Mouse (Mus musculus) intestine, postnatal 0 days (tissue): ENCODE results near the gene 2900026A02Rik. TPM values are rescaled to one million over a fixed set of nuclear protein-coding genes. Genes with fewer than 3 reads are reported as not detected.

Experiments
- ATAC-seq: fragments of 200-750 bp; cut with Nextera tagmentation; 2 replicates; pipeline ENCODE4 v1.8.0; 2017; ENCODE audit warnings: mild to moderate bottlenecking, moderate TSS enrichment, moderate library complexity
- H3K27ac ChIP-seq: fragments of 300-500 bp; sonication (generic); 2 replicates; pipeline ENCODE4 v1.5.1; 2014; ENCODE audit warnings: mild to moderate bottlenecking, low read depth, low read length, moderate library complexity
- H3K27me3 ChIP-seq: fragments of 300-500 bp; sonication (generic); replicated peaks from 2 replicates; pipeline ENCODE4 v1.6.1; 2014; ENCODE audit warnings: low read length, mixed read lengths; ENCODE audit not compliant: control insufficient read depth, insufficient read depth
- H3K36me3 ChIP-seq: fragments of 300-500 bp; sonication (generic); 2 replicates; pipeline ENCODE4 v1.6.1; 2014; ENCODE audit warnings: mild to moderate bottlenecking, moderate library complexity; ENCODE audit not compliant: control insufficient read depth, insufficient read depth
- H3K4me1 ChIP-seq: fragments of 300-500 bp; sonication (generic); replicated peaks from 2 replicates; pipeline ENCODE4 v1.6.1; 2014; ENCODE audit warnings: antibody characterized with exemption, low read length, mixed read lengths; ENCODE audit not compliant: control insufficient read depth, insufficient read depth
- H3K4me2 ChIP-seq: fragments of 300-500 bp; sonication (generic); replicated peaks from 2 replicates; pipeline ENCODE4 v1.6.1; 2014; ENCODE audit warnings: low read depth, mild to moderate bottlenecking, moderate library complexity
- H3K4me3 ChIP-seq: fragments of 300-500 bp; sonication (generic); 2 replicates; pipeline ENCODE4 v1.5.1; 2014; ENCODE audit warnings: low read depth, low read length
- H3K9ac ChIP-seq: fragments of 300-500 bp; sonication (generic); 2 replicates; pipeline ENCODE4 v1.6.1; 2014; ENCODE audit warnings: mild to moderate bottlenecking, low read depth, low read length
- H3K9me3 ChIP-seq: fragments of 300-500 bp; sonication (generic); 2 replicates; pipeline ENCODE4 v1.6.1; 2016; ENCODE audit warnings: mixed run types; ENCODE audit not compliant: control insufficient read depth
- CTCF ChIP-seq: sonication (generic); IDR thresholded peaks from 2 replicates; pipeline ENCODE4 v1.5.1; 2016; ENCODE audit warnings: low read depth, mild to moderate bottlenecking, control low read depth, antibody characterized with exemption, moderate library complexity
- WGBS: fragments of 180-500 bp; shearing (Covaris S2); extraction: QIAGEN DNeasy Blood & Tissue Kit; methylation state at CpG from one replicate; pipeline ENCODE4 v1.1.7; 2014; 5-methylcytosine and 5-hydroxymethylcytosine counted together
- polyA plus RNA-seq: library from polyadenylated mRNA; unstranded; fragments of >200 nt; fragmentation: Nextera tagmentation; extraction: Ambion mirVana; gene quantifications from 2 replicates; pipeline ENCODE4 v1.2.1, GENCODE M21; 2015

Gene 2900026A02Rik
- polyA plus RNA-seq, 1 experiment from 2014 or later: 8.0 TPM

- Histone ChIP-seq H3K9ac (no peak overlapping the region), H3K27ac (no peak overlapping the region), H3K4me3 (no peak overlapping the region), H3K4me2 (no peak overlapping the region), H3K27me3 (no peaks in the 10 kb centered on the region), H3K9me3 (no peaks in the 10 kb centered on the region), H3K4me1 (no peaks in the 10 kb centered on the region), H3K36me3 (peaks cover 60% of the 10 kb centered on the region)
- TF ChIP-seq CTCF: peak; percentile 100
- WGBS: 21% methylated on average over 1 of the region's 1 CpGs
- peak; percentile 41 for ATAC-seq
These were observed 121.5 kb downstream of the 2900026A02Rik start for GRCm38 (mm10) chr5:113099546-113099945.

- H3K9me3 ChIP-seq: no peaks in the 10 kb centered on the region
- WGBS: 95% methylated on average over 17 of the region's 17 CpGs
- H3K9ac ChIP-seq: no peak overlapping the region
- no peak for TF ChIP-seq CTCF
- H3K27me3 ChIP-seq: no peaks in the 10 kb centered on the region
- no peak overlapping the region for H3K4me3 ChIP-seq
- H3K36me3 ChIP-seq: peaks cover 78% of the 10 kb centered on the region
- ATAC-seq: no peak
- no peak overlapping the region for H3K27ac ChIP-seq
- no peaks in the 10 kb centered on the region for H3K4me1 ChIP-seq
- no peak overlapping the region for H3K4me2 ChIP-seq
These were observed 123.5 kb downstream of the 2900026A02Rik start for GRCm38 (mm10) chr5:113097551-113097950.

DNA sequence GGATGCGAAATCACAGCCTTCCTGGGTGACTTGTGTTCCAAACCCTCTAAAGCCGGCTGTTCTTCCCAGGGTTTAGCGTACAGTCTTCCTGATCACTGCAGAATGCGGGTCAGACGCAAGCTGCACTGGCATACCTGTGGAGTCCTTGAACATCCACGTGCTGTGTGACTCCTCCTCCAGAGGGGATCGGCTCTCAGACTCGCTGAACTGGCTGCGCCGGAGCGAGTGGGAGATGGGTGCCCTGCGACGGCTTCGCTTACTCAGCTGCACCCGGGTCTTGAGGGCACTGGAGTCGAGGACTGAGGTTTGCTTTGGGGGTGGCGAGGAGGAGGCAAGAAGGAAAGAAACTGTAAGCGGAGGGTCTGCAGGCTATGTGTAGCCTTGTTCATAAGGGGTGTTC lies 125.6 kb downstream of the 2900026A02Rik start:
- H3K4me3 ChIP-seq: no peak overlapping the region
- H3K36me3 ChIP-seq: peaks cover 87% of the 10 kb centered on the region
- 90% methylated on average over 18 of the region's 18 CpGs for WGBS
- no peaks in the 10 kb centered on the region for H3K27me3 ChIP-seq
- no peak overlapping the region for H3K4me2 ChIP-seq
- H3K9me3 ChIP-seq: no peaks in the 10 kb centered on the region
- no peak overlapping the region for H3K27ac ChIP-seq
- no peak for ATAC-seq
- H3K4me1 ChIP-seq: no peaks in the 10 kb centered on the region
- no peak overlapping the region for H3K9ac ChIP-seq
- TF ChIP-seq CTCF: no peak

GRCm38 (mm10) chr5:113092406-113092805 lies 128.6 kb downstream of the 2900026A02Rik start:
- H3K4me3 ChIP-seq: no peak overlapping the region
- ATAC-seq: no peak
- H3K4me2 ChIP-seq: no peak overlapping the region
- H3K27me3 ChIP-seq: no peaks in the 10 kb centered on the region
- H3K27ac ChIP-seq: no peak overlapping the region
- TF ChIP-seq CTCF: no peak
- no peaks in the 10 kb centered on the region for H3K4me1 ChIP-seq
- H3K36me3 ChIP-seq: peaks cover 84% of the 10 kb centered on the region
- H3K9ac ChIP-seq: no peak overlapping the region
- no peaks in the 10 kb centered on the region for H3K9me3 ChIP-seq
- WGBS: 75% methylated on average over 7 of the region's 7 CpGs

DNA sequence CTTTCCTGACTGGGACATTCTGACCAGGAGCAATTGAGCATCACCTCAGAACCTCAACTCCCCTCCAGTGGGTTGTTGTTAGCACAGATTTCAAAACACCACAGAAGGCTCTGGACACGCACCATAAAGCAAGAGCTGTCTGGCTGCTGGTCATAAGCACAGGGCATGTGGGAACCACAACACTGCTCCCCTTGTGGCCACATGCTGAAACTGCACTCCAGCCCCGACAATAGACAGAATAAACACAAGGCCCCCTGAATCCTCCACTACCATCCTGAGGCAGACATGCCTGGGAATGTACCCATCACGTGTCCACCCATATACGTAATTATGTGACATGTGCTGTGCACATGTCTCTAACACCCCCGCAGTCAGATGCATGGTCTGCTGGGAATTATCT lies 129.9 kb downstream of the 2900026A02Rik start:
- H3K4me2 ChIP-seq: no peak overlapping the region
- no peaks in the 10 kb centered on the region for H3K4me1 ChIP-seq
- no peak overlapping the region for H3K4me3 ChIP-seq
- peak; percentile 86 for TF ChIP-seq CTCF
- peaks cover 72% of the 10 kb centered on the region for H3K36me3 ChIP-seq
- H3K27me3 ChIP-seq: no peaks in the 10 kb centered on the region
- H3K9ac ChIP-seq: no peak overlapping the region
- H3K27ac ChIP-seq: no peak overlapping the region
- H3K9me3 ChIP-seq: no peaks in the 10 kb centered on the region
- ATAC-seq: no peak
- 53% methylated on average over 5 of the region's 5 CpGs for WGBS

- Histone ChIP-seq H3K27ac (no peak overlapping the region), H3K4me3 (no peak overlapping the region), H3K4me1 (no peaks in the 10 kb centered on the region), H3K36me3 (peaks cover 68% of the 10 kb centered on the region), H3K9ac (no peak overlapping the region), H3K27me3 (no peaks in the 10 kb centered on the region), H3K9me3 (no peaks in the 10 kb centered on the region), H3K4me2 (no peak overlapping the region)
- WGBS: 64% methylated on average over 11 of the region's 11 CpGs
- no peak for ATAC-seq
- TF ChIP-seq CTCF: no peak
These were observed 130.3 kb downstream of the 2900026A02Rik start for GRCm38 (mm10) chr5:113090750-113091149.
